Mouse (Mus musculus) retina, postnatal 1 day (tissue): ENCODE measurements at regions not wholly inside any gene's neighbourhood (a gene's known extent, or its start where the extent isn't known, plus 50 kb on each side); places are given as distances from the start of the nearest gene placed in this dataset.

Experiments
- DNase-seq: peaks from one replicate; pipeline ENCODE4 v3.0.0-alpha.2; 2012

- no peak for DNase-seq
These were observed 126.2 kb upstream of the Mast4 start for GRCm38 (mm10) chr13:103460499-103460898.

GRCm38 (mm10) chr13:103459486-103460147, 125.3 kb upstream of the Mast4 start:
- DNase-seq, result no peak

GRCm38 (mm10) chr13:103452837-103453236, 118.5 kb upstream of the Mast4 start:
- DNase-seq, result no peak

GRCm38 (mm10) chr13:103430589-103430988, 96.3 kb upstream of the Mast4 start:
- DNase-seq, result no peak

GRCm38 (mm10) chr13:103424011-103424410, 89.7 kb upstream of the Mast4 start:
- DNase-seq, result no peak

- no peak for DNase-seq
These were observed 89.1 kb upstream of the Mast4 start for GRCm38 (mm10) chr13:103423417-103423816.

- no peak for DNase-seq
These were observed 88.7 kb upstream of the Mast4 start for GRCm38 (mm10) chr13:103422997-103423396.

- no peak for DNase-seq
These were observed 84.8 kb upstream of the Mast4 start for GRCm38 (mm10) chr13:103419146-103419545.

GRCm38 (mm10) chr13:103417256-103417655, 83.0 kb upstream of the Mast4 start:
- DNase-seq, result no peak

GRCm38 (mm10) chr13:103415335-103415734, 81.0 kb upstream of the Mast4 start:
- no peak for DNase-seq

- DNase-seq, result no peak
These were observed 78.3 kb upstream of the Mast4 start for GRCm38 (mm10) chr13:103412566-103412965.

- DNase-seq, result no peak
These were observed 75.0 kb upstream of the Mast4 start for GRCm38 (mm10) chr13:103409286-103409685.

GRCm38 (mm10) chr13:103396526-103397020, 62.3 kb upstream of the Mast4 start:
- DNase-seq, result no peak

- DNase-seq, result no peak
These were observed 61.8 kb upstream of the Mast4 start for GRCm38 (mm10) chr13:103396099-103396498.

- DNase-seq, result no peak
These were observed 58.3 kb upstream of the Mast4 start for GRCm38 (mm10) chr13:103392581-103392980.

GRCm38 (mm10) chr13:103391396-103391795, 57.1 kb upstream of the Mast4 start:
- no peak for DNase-seq

GRCm38 (mm10) chr13:103390991-103391390, 56.7 kb upstream of the Mast4 start:
- no peak for DNase-seq

- DNase-seq, result no peak
These were observed 52.7 kb upstream of the Mast4 start for GRCm38 (mm10) chr13:103386948-103387347.
